ENCODE assay signal across 8 mouse cellular contexts in the genomic region with DNA sequence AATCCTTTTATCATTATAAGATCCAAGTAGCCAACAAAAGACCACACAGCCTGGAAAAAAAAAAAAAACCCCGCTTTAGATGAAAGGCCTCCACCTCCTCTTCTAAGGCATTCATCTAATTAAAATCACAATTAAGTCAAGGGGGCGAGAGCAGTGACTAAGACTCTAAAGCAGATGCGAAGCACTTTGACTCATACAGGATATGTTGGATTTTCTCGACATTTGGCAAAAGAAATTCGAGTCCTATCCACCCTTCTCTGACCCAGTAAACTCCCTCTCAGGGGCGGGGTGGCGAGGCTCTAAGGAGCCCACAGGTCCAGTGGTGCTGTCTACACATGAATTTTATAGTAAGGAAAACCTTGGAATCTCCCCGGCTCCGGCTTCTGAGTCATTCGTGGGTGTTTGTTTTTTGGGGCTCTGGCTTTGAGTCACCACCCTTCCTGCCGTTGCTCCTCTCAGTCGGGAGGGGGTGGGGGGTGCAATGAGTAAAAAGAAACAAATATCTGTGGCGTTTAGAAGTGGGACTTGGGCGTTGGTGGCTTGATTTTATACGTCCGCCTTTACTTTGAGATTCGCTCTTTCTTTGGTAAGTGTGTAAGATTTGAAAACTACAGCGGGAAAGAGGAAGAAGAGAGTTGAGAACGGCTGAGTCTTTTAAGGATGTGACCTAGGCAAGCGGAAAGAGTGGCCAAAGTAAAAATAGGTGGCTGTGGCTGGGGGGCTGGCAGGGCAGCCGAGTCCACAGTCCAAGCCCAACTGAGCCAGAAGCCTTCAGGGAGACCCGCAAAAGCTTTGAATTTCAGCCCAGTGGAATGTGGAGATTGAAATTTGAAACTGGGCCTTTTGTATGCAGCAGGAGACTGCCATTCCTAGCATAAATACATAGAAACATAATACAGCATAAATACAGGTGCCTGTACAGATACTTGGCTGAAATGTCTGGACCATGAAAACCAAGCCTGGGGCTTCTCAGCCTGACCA.
DNase-seq lines count a peak whose midpoint lies in the region; ATAC-seq and TF ChIP-seq lines count a peak whose summit lies in the region.

No protein-coding gene starts in this region.

- ATAC-seq in frontal cortex, adult (ENCODE audit: low TSS enrichment) = peak; percentile 95
- ATAC-seq in hematopoietic stem cell, adult 5-6 weeks (replicated peaks in 1 of 2; ENCODE audit: insufficient read depth in 1 of 2, low FRiP score in 2 of 2, low TSS enrichment in 1 of 2, low read depth in 1 of 2, poor library complexity in 2 of 2, severe bottlenecking in 2 of 2) = peak; percentile 74 to 76
- peak; percentile 83 for ATAC-seq in lung, postnatal 0 days

- H3K9me3 ChIP-seq in lung, postnatal 0 days (ENCODE audit: low read length) = no peaks in the 10 kb centered on the region

- no peaks in the 10 kb centered on the region for H3K27me3 ChIP-seq in lung, postnatal 0 days (replicated peaks; ENCODE audit: insufficient read depth, low read length)

- H3K4me1 ChIP-seq in bone marrow, adult 2 months (ENCODE audit: control insufficient read depth, insufficient read depth, low read length) = no peaks in the 10 kb centered on the region
- H3K4me1 ChIP-seq in lung, postnatal 0 days (ENCODE audit: insufficient read depth, low read depth, low read length) = peaks cover 9% of the 10 kb centered on the region; the same call in 1 of the 2 replicates

- 0 out of 2 replicates have a peak overlapping the region, but pooled peaks have one; percentile 4 for H3K27ac ChIP-seq in bone marrow, adult 2 months (ENCODE audit: control insufficient read depth, insufficient read depth, low read depth, low read length, poor library complexity)
- 0 out of 2 replicates have a peak overlapping the region, but pooled peaks have one; percentile 27 for H3K27ac ChIP-seq in lung, postnatal 0 days (ENCODE audit: low read length)

- WGBS in bone marrow, adult 2 months = 2% methylated on average over 22 of the region's 22 CpGs
- WGBS in lung, postnatal 0 days = 2% methylated on average over 22 of the region's 22 CpGs

- TF ChIP-seq CTCF in bone marrow, adult 2 months (IDR thresholded peaks at IDR 0.05; ENCODE audit: control insufficient read depth, insufficient read depth, low read length) = no peak
- TF ChIP-seq CTCF in lung, postnatal 0 days (IDR thresholded peaks at IDR 0.05) = peak; percentile 19; the same call in 1 of the 2 replicates

- H3K4me2 ChIP-seq in lung, postnatal 0 days (replicated peaks; ENCODE audit: low read depth, low read length) = peak overlapping the region; percentile 51

- peak overlapping the region; percentile 58 for H3K4me3 ChIP-seq in bone marrow, adult 2 months (replicated peaks; ENCODE audit: control insufficient read depth, low read depth, low read length)
- H3K4me3 ChIP-seq in lung, postnatal 0 days (ENCODE audit: low read depth, low read length) = peak overlapping the region; percentile 39

- peak; percentile 43 for TF ChIP-seq EP300 in lung, postnatal 0 days (IDR thresholded peaks at IDR 0.05)

- no peak for TF ChIP-seq POLR2A in bone marrow, adult 2 months (IDR thresholded peaks at IDR 0.05; ENCODE audit: borderline replicate concordance, control insufficient read depth, low read depth, low read length)

- no peaks in the 10 kb centered on the region for H3K36me3 ChIP-seq in lung, postnatal 0 days (ENCODE audit: insufficient read depth, low read length)

- DNase-seq in CD8-positive naive resting alpha-beta T cell, adult 2 months (ENCODE audit: low read depth in 2 of 2, low spot score in 2 of 2) = peak; percentile 21 to 59
- DNase-seq in layer of hippocampus, adult 8-10 months (ENCODE audit: low spot score in 2 of 2) = peak; percentile 33 to 35
- DNase-seq in lung, postnatal 0 days (ENCODE audit: low spot score) = peak; percentile 74
- DNase-seq in retina, embryonic 14.5 days (ENCODE audit: low spot score) = peak; percentile 37
- DNase-seq in urinary bladder, postnatal 36 days (ENCODE audit: low spot score in 2 of 2) = peak; percentile 71 to 79

- H3K9ac ChIP-seq in lung, postnatal 0 days (replicated peaks; ENCODE audit: low read depth) = 0 out of 2 replicates have a peak overlapping the region, but pooled peaks have one; percentile 13

Comparison
In these comparisons a context has a peak if more than half of its experiments do, and no peak if none do; other contexts are left out.
1. Peak in every context shown above with its lines: DNase-seq, ATAC-seq, H3K4me3 ChIP-seq and H3K27ac ChIP-seq.